Mouse (Mus musculus) MEL (cell line): ENCODE data around the gene Ccl20.

Experiments used
- CTCF ChIP-seq, 3 experiments: IDR thresholded peaks in 2 of 3; conservative IDR thresholded peaks in 1 of 3; 2 replicates each; pipeline ENCODE4 v1.5.1; 2011 to 2012; ENCODE audit warnings: low read length in 3 of 3, low read depth in 2 of 3, mild to moderate bottlenecking in 2 of 3, improper control_type of control experiment in 1 of 3, inconsistent platforms in 1 of 3, mixed read lengths in 1 of 3, moderate library complexity in 1 of 3; ENCODE audit not compliant: control insufficient read depth in 1 of 3, insufficient read depth in 1 of 3, poor library complexity in 1 of 3, severe bottlenecking in 1 of 3
- ETS1 ChIP-seq: IDR thresholded peaks from 2 replicates; pipeline ENCODE4 v1.6.1; 2012; ENCODE audit warnings: low read depth, mild to moderate bottlenecking, inconsistent platforms, low read length, improper control_type of control experiment, moderate library complexity
- MAFK ChIP-seq: IDR thresholded peaks from 2 replicates; pipeline ENCODE4 v1.6.1; 2011; ENCODE audit warnings: low read depth, mild to moderate bottlenecking, low read length, improper control_type of control experiment, borderline replicate concordance
- MAX ChIP-seq: IDR thresholded peaks from 2 replicates; pipeline ENCODE4 v1.6.1; 2011; ENCODE audit warnings: low read length, improper control_type of control experiment
- NELFE ChIP-seq: IDR thresholded peaks from 2 replicates; pipeline ENCODE4 v1.6.1; 2011; ENCODE audit warnings: low read depth, low read length, improper control_type of control experiment
- RCOR1 ChIP-seq: IDR thresholded peaks from 2 replicates; pipeline ENCODE4 v1.6.1; 2012; ENCODE audit warnings: low read depth, mild to moderate bottlenecking, inconsistent platforms, low read length, improper control_type of control experiment

DNA sequence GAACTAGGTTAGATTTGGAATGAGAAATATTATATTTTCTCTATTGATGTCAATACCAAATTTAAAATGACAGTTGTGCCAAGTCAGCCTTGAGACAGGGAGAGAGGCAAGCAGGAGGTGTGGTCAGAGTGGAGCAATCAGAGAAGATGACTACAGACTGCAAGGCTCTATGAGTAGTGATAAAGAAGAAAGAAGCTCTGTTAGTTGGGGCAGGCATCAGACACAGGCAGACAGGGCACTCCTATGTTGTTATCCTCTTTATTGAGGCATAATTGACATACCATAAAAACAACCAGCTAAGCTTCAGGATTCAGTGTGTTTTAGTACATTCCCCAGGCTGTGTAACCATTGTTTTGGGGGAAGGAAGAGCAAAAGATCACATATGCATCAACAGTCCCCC is 5.6 kb upstream of the Ccl20 start:
- no peak for TF ChIP-seq ETS1
- no peak for TF ChIP-seq MAFK
- no peak for TF ChIP-seq NELFE
- no peak for TF ChIP-seq CTCF (IDR thresholded peaks at IDR 0.05 in 2 of 3, conservative IDR thresholded peaks at IDR 0.05 in 1 of 3; ENCODE audit: control insufficient read depth in 1 of 3, insufficient read depth in 1 of 3, low read depth in 2 of 3, low read length in 3 of 3, poor library complexity in 1 of 3, severe bottlenecking in 1 of 3)
- TF ChIP-seq MAX, result no peak
- TF ChIP-seq RCOR1, result no peak
